Mouse (Mus musculus): Measurements from ENCODE around the gene Sf1. TPM values are rescaled to one million over a fixed set of nuclear protein-coding genes. Genes with fewer than 3 reads are reported as not detected.

Sf1 gene
- polyA plus RNA-seq, 1 experiment from 2014 or later, result 126 TPM

DNA sequence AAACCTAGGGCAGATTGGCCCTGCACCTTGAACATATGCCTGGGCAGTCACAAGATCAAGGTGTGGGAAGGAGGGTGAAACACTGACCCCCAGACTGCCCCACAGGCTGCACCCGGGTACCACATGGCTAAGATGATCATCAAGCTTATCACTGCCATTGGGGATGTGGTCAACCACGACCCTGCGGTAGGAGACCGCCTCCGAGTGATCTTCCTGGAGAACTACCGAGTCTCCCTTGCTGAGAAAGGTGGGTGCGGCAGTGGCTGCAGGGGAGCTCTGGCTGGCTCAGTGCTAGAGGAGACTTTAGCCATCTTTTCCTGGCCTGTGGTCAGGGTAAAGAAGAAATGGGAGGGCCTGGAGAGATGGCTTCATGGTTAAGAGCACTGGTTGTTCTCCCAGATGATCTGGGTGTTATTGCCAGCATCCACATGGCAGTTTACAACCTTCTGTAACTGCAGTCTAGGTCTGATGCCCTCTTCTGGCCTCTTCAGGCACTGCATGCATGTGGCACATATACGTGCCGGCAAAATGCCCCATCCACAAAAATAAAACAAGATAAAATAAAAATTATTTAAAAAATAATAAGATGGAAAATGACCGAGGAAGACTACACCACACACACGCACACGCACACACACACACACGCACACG is 29.4 kb downstream of the Sf1 start:
- H3K4me1 ChIP-seq (ENCODE audit: control insufficient read depth, insufficient read depth, low read length), result 0 out of 2 replicates have a peak, but pooled peaks cover 4% of the 10 kb centered on the region
- no peaks in the 10 kb centered on the region for H3K36me3 ChIP-seq (ENCODE audit: control insufficient read depth, insufficient read depth, low read length)
- H3K27me3 ChIP-seq (ENCODE audit: control insufficient read depth, insufficient read depth, low read length), result no peaks in the 10 kb centered on the region
- no peak for ATAC-seq (ENCODE audit: insufficient number of reproducible peaks, insufficient read depth, low FRiP score, low read depth)
- H3K9ac ChIP-seq (replicated peaks; ENCODE audit: low read depth, low read length), result no peak overlapping the region
- no peak overlapping the region for H3K4me2 ChIP-seq (replicated peaks; ENCODE audit: low read depth, low read length)
- WGBS, result 92% methylated on average over 14 of the region's 14 CpGs
- no peak overlapping the region for H3K27ac ChIP-seq (ENCODE audit: low read length)
- no peak overlapping the region for H3K4me3 ChIP-seq (ENCODE audit: low read depth, low read length)
- H3K9me3 ChIP-seq (ENCODE audit: control insufficient read depth, low read depth, low read length), result no peaks in the 10 kb centered on the region

DNA sequence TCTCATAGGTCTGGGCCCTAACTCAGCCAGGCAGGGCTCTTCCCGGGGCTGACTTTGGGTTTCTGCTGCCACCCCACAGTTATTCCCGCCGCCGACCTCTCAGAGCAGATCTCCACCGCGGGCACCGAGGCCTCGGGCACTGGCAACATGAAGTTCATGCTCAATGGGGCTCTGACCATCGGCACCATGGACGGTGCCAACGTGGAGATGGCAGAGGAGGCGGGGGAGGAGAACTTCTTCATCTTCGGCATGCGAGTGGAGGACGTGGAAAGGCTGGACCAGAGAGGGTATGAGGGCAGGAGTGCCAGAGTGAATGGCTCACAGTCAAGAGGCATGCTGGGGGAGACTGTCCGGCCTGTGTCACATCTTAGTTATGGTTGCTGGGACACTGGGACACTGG is 30.1 kb downstream of the Sf1 start:
- Histone ChIP-seq H3K9me3 (ENCODE audit: control insufficient read depth, low read depth, low read length) (no peaks in the 10 kb centered on the region), H3K4me2 (replicated peaks; ENCODE audit: low read depth, low read length) (no peak overlapping the region), H3K27ac (ENCODE audit: low read length) (no peak overlapping the region), H3K9ac (replicated peaks; ENCODE audit: low read depth, low read length) (no peak overlapping the region), H3K4me1 (ENCODE audit: control insufficient read depth, insufficient read depth, low read length) (0 out of 2 replicates have a peak, but pooled peaks cover 4% of the 10 kb centered on the region), H3K4me3 (ENCODE audit: low read depth, low read length) (no peak overlapping the region), H3K27me3 (ENCODE audit: control insufficient read depth, insufficient read depth, low read length) (no peaks in the 10 kb centered on the region), H3K36me3 (ENCODE audit: control insufficient read depth, insufficient read depth, low read length) (no peaks in the 10 kb centered on the region)
- no peak for ATAC-seq (ENCODE audit: insufficient number of reproducible peaks, insufficient read depth, low FRiP score, low read depth)
- WGBS, result 88% methylated on average over 16 of the region's 16 CpGs

DNA sequence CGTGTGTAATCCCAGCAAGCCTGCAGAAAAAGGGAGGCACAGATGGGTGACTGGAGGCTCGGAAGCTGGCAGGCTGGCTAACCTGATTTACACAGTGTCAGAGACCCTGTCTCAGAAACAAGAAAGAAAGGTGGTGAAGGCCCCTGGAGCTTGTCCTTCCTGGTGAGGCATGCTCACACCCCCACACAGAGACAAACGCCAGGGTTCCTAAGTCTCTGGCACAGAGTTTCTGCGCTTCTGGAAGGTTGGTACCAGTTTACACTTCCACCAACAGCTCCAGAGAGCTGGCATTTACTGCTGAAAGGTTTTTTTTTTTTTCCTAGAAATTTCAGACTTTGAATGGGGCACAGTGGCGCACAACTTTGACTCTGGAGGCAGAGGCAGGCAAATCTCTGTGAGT is 32.7 kb downstream of the Sf1 start:
- ATAC-seq (ENCODE audit: insufficient number of reproducible peaks, insufficient read depth, low FRiP score, low read depth), result no peak
- Histone ChIP-seq H3K36me3 (ENCODE audit: control insufficient read depth, insufficient read depth, low read length) (no peaks in the 10 kb centered on the region), H3K9me3 (ENCODE audit: control insufficient read depth, low read depth, low read length) (no peaks in the 10 kb centered on the region), H3K4me3 (ENCODE audit: low read depth, low read length) (no peak overlapping the region), H3K4me1 (ENCODE audit: control insufficient read depth, insufficient read depth, low read length) (peaks cover 11% of the 10 kb centered on the region; the same call in 1 of the 2 replicates), H3K4me2 (replicated peaks; ENCODE audit: low read depth, low read length) (no peak overlapping the region), H3K9ac (replicated peaks; ENCODE audit: low read depth, low read length) (no peak overlapping the region), H3K27me3 (ENCODE audit: control insufficient read depth, insufficient read depth, low read length) (no peaks in the 10 kb centered on the region), H3K27ac (ENCODE audit: low read length) (no peak overlapping the region)
- 90% methylated on average over 5 of the region's 5 CpGs for WGBS

- Histone ChIP-seq H3K4me3 (ENCODE audit: low read depth, low read length) (no peak overlapping the region), H3K9me3 (ENCODE audit: control insufficient read depth, low read depth, low read length) (no peaks in the 10 kb centered on the region), H3K4me1 (ENCODE audit: control insufficient read depth, insufficient read depth, low read length) (peaks cover 20% of the 10 kb centered on the region), H3K4me2 (replicated peaks; ENCODE audit: low read depth, low read length) (0 out of 2 replicates have a peak overlapping the region, but pooled peaks have one; percentile 92), H3K9ac (replicated peaks; ENCODE audit: low read depth, low read length) (no peak overlapping the region), H3K36me3 (ENCODE audit: control insufficient read depth, insufficient read depth, low read length) (no peaks in the 10 kb centered on the region), H3K27ac (ENCODE audit: low read length) (no peak overlapping the region), H3K27me3 (ENCODE audit: control insufficient read depth, insufficient read depth, low read length) (no peaks in the 10 kb centered on the region)
- no peak for ATAC-seq (ENCODE audit: insufficient number of reproducible peaks, insufficient read depth, low FRiP score, low read depth)
- 84% methylated on average over 22 of the region's 22 CpGs for WGBS
Observed at GRCm38 (mm10) chr19:6397582-6398249, 34.2 kb downstream of the Sf1 start.

- no peaks in the 10 kb centered on the region for H3K9me3 ChIP-seq (ENCODE audit: control insufficient read depth, low read depth, low read length)
- H3K4me2 ChIP-seq (replicated peaks; ENCODE audit: low read depth, low read length), result peak overlapping the region; percentile 92
- no peaks in the 10 kb centered on the region for H3K27me3 ChIP-seq (ENCODE audit: control insufficient read depth, insufficient read depth, low read length)
- 0 out of 2 replicates have a peak overlapping the region, but pooled peaks have one; percentile 25 for H3K9ac ChIP-seq (replicated peaks; ENCODE audit: low read depth, low read length)
- ATAC-seq (ENCODE audit: insufficient number of reproducible peaks, insufficient read depth, low FRiP score, low read depth), result peak; percentile 54
- H3K4me1 ChIP-seq (ENCODE audit: control insufficient read depth, insufficient read depth, low read length), result peaks cover 20% of the 10 kb centered on the region
- no peaks in the 10 kb centered on the region for H3K36me3 ChIP-seq (ENCODE audit: control insufficient read depth, insufficient read depth, low read length)
- peak overlapping the region; percentile 57 for H3K4me3 ChIP-seq (ENCODE audit: low read depth, low read length)
- WGBS, result 1% methylated on average over 38 of the region's 39 CpGs
- peak overlapping the region; percentile 35; the same call in 1 of the 2 replicates for H3K27ac ChIP-seq (ENCODE audit: low read length)
Observed at GRCm38 (mm10) chr19:6398447-6399284, 35.2 kb downstream of the Sf1 start.

DNA sequence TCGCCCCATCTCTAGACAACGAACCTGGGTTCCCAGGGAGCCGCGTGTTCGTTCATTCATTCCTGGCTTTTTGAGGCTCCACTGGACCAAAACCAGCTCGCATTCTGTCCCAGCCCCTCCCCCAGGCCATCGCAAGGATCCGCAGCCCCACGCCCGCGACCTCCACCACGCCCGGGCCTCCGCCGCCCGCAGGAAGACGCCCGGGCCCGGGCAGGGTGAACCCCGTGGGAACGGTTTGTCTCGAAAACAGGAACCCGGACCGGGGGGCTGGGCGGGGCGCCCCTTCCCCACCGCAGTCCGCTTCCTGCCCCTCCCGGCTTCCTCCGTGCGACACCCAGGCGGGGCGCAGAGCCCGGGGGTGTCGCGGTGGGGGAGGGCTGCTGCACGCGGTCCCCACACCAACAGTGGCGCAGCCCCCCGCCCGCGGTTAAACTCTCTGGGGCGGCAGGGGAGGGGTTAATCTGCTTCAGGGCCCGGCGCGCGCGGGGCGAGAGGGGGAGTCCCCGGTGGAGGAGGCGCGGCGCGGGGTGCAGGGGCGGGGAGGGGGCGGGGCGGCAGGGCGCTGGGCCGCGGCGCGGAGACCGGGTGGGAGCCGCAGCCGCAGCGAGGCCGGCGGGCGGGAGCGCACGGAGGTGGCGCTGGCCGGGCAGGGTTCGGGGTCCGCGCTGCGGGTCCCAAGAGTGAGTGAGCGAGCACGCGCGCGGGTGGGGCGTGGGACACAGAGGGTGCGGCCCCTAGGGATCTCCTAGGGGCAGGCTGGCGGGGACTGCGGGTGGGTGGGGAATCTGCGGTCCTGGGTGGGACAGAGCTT is 36.0 kb downstream of the Sf1 start, which contains the start of gene Rasgrp2:
Gene Rasgrp2 (plus strand): TSS at position 56 of the 811 bp plus-strand sequence.
- Histone ChIP-seq H3K4me3 (ENCODE audit: low read depth, low read length) (peak within 1 kb of the TSS; percentile 57), H3K27ac (ENCODE audit: low read length) (peak within 1 kb of the TSS; percentile 35; the same call in 1 of the 2 replicates), H3K9me3 (ENCODE audit: control insufficient read depth, low read depth, low read length) (no peaks in the 10 kb centered on the region), H3K36me3 (ENCODE audit: control insufficient read depth, insufficient read depth, low read length) (no peaks in the 10 kb centered on the region), H3K27me3 (ENCODE audit: control insufficient read depth, insufficient read depth, low read length) (no peaks in the 10 kb centered on the region), H3K4me1 (ENCODE audit: control insufficient read depth, insufficient read depth, low read length) (peaks cover 20% of the 10 kb centered on the region), H3K9ac (replicated peaks; ENCODE audit: low read depth, low read length) (peak within 1 kb of the TSS; percentile 25; the same call in 1 of the 2 replicates), H3K4me2 (replicated peaks; ENCODE audit: low read depth, low read length) (peak within 1 kb of the TSS; percentile 92)
- ATAC-seq (ENCODE audit: insufficient number of reproducible peaks, insufficient read depth, low FRiP score, low read depth), result 0 out of 2 replicates have a peak, but pooled peaks have one; percentile 14
- WGBS, result under 1% methylated on average over 79 of the region's 87 CpGs

- Histone ChIP-seq H3K4me3 (ENCODE audit: low read depth, low read length) (peak overlapping the region; percentile 57), H3K27ac (ENCODE audit: low read length) (no peak overlapping the region), H3K36me3 (ENCODE audit: control insufficient read depth, insufficient read depth, low read length) (no peaks in the 10 kb centered on the region), H3K9ac (replicated peaks; ENCODE audit: low read depth, low read length) (peak overlapping the region; percentile 25; the same call in 1 of the 2 replicates), H3K9me3 (ENCODE audit: control insufficient read depth, low read depth, low read length) (no peaks in the 10 kb centered on the region), H3K4me1 (ENCODE audit: control insufficient read depth, insufficient read depth, low read length) (peaks cover 20% of the 10 kb centered on the region), H3K27me3 (ENCODE audit: control insufficient read depth, insufficient read depth, low read length) (no peaks in the 10 kb centered on the region), H3K4me2 (replicated peaks; ENCODE audit: low read depth, low read length) (peak overlapping the region; percentile 92)
- 3% methylated on average over 29 of the region's 29 CpGs for WGBS
- ATAC-seq (ENCODE audit: insufficient number of reproducible peaks, insufficient read depth, low FRiP score, low read depth), result 0 out of 2 replicates have a peak, but pooled peaks have one; percentile 1
Observed at GRCm38 (mm10) chr19:6400096-6401086, 36.9 kb downstream of the Sf1 start.
